Mouse (Mus musculus): Measurements from ENCODE around the gene Rab7.
"Not testable (repeated sequence)": the region's sequence is repeated elsewhere in the genome, so short reads cannot be mapped to it uniquely, and the experiment has no call there.

The Rab7 gene

DNA sequence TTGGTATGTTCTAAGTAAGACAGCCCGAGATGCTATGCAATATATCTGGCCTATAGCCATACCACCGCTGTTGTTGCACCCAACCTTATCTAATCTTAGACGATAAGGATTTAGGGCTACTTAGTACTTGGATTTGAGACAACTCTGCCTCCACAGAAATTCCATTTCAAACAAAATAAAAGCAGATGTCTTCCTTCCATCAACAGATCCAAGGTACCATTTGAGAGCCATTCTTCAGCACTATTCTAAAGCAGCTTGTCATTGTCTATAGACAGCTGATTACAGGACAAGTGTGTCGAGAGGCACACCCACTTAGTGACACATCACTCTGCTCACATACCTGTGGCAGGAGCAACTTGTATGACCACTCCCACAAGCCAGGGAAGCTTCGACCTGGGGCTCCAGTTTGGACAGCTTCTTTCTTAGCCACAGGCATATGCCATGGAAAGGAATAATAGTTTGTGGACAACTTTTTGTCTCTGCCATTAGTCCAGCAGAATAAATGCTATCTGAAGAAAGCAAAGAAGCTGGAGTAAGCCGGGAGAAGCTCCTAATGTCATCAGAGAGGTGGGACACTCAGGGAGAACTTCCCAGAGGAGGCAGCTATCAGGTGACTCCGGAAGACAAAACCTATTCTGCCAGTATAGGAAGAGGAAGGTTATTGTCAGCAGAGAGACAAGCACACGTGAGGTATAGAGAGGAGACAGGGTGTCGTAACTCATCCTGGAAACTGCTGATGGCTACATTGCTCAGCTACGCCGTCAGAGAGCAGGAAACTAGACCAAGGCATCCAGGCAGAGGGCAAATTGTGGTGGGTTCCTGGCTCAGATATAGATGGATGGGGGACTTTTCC is 8.4 kb upstream of the Rab7 start:
- DNase-seq, result no peak

GRCm38 (mm10) chr6:88051206-88051605 is 6.1 kb upstream of the Rab7 start:
- no peak for DNase-seq

- no peak for DNase-seq
These were observed 3.9 kb upstream of the Rab7 start for GRCm38 (mm10) chr6:88049008-88049407.

DNA sequence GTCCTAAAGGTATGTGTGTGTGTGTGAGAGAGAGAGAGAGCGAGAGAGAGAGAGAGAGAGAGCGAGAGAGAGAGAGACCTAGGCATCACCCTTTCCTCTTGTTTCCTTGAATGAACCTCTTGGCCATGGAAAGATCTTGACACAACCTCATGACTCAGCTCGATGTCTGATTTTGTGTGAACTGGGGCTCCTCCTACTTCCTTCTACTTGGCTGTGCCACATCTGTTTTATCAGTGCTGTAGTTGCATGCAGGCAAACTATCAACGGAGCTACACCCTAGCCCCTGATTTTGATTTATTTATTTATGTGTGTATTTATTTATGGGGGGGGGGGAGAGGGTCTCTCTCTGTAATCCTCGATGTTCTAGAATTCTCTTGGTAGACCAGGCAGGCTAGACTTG is 2.8 kb upstream of the Rab7 start:
- DNase-seq, result no peak

DNA sequence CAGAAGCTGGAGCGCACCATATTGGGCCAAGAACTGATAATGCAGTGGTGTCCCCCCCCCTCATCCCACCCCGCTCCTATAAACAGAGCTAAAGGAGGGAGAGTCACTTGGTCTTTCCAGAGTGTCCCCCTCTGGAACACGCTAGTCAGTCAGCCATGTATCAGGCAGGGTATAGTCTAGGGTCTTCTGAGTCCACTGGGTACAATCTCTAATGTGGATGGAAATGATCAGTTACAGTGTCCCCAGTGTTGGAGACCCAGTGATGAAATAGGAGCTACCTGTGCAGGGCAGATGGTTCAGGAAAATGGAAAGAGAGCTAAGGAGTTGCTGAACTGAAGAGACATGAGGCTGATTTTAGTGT is 316 bp upstream of the Rab7 start:
- no peak for DNase-seq

DNA sequence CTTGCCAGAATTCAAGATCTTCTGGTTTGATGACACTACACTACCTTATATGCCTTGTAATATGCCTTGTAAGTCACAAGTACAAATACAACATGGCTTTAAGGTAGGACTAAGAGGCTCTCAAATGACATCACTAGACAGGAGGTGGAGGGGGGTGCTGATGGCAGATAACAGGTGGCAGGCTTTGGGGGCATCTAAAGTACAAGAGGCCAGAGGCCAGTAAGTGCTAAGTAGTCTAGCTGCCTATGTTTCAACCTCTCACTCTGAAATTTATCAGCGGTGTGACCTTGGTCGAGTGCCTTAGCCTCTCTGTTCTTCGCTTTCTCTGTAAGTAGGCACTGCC is 865 bp downstream of the Rab7 start:
- DNase-seq, result no peak

DNA sequence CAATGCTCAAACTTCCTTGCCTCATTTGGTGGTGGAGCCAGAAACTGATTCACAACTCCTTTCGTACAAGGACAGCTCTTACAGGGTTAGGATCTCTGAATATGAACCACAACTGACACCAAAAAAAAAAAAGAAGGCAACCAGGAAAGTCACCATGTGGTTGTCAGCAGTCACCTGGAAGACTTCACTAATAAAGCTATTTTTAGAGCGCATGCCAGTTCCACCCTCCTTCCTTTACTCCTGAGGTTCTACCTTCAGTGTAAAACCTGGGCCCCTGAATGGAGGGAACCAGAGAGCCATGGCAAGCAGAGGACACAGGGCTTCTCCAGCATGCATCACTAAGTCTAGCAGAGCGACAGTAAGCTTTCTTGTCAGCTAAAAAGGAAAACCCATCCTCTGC is 2.7 kb downstream of the Rab7 start:
- no peak for DNase-seq

DNA sequence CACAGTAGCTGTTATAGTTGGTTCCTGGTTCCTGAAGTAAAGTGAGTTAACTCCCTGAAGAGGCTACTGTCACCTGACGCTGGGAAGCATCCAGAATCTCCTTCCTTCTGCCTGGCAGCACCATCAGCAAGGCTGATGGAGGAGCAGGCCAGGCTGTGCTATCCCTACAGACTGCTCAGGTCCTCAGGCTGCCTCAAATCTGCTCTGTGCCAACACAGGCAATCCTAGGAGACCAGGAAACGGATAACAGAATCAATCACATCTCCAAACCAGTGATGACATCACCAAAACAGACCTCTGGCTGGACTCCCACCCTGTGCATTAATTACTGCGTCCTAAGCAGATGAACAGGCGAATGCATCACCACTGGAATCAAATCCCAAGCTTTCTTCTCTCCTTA is 3.8 kb downstream of the Rab7 start:
- no peak for DNase-seq

GRCm38 (mm10) chr6:88039426-88039825 is 5.6 kb downstream of the Rab7 start:
- DNase-seq, result no peak

DNA sequence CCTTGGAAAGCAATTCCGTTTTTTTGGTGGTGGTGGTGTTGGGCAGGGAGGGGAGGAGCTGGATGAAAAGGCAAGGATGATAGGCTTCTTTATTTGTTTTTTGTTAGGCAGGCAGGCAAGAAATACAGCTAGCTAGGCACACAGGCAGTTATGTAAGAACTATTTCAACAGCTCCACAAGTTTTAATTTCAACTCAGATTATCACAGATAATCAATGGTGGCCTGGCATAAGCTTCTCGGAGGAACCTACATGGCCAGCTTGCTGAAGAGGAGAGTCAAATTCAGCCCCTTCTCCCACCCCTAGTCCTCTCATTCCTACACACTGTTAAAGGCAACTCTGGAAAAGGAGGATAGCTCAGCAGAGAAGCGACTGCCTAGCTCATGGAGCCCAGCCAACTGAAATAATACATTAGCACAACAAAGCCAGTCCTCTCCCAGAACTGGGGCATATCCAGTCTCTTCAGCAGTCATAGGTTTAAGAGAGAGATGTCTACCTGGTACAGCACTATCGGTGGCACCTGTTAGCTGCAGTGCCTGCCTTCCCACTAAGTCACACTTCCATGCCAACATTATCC is 7.5 kb downstream of the Rab7 start:
- DNase-seq, result peak; percentile 35

GRCm38 (mm10) chr6:88033504-88033903 is 11.6 kb downstream of the Rab7 start:
- DNase-seq, result no peak

DNA sequence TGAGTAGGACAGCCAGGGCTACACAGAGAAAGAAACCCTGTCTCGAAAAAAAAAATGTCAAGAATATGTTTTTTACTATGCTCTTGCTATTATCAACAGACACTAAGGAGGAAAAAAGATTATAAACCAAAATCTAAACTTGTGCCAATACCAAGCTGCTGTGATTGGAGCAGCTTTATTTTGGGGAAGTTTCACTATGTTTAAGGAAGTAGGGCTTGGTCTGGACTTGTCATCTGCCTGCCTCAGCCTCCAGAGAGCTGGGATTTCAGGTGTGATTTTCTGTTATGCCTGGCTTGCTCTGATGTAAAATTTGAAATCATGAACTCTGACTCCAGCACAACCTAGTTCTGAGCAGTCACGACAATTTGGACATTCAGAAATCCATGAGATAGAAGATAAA is 14.6 kb downstream of the Rab7 start:
- DNase-seq, result no peak

- DNase-seq, result no peak
These were observed 17.7 kb downstream of the Rab7 start for GRCm38 (mm10) chr6:88027390-88027789.

- no peak for DNase-seq
These were observed 21.7 kb downstream of the Rab7 start for GRCm38 (mm10) chr6:88023316-88023890.

DNA sequence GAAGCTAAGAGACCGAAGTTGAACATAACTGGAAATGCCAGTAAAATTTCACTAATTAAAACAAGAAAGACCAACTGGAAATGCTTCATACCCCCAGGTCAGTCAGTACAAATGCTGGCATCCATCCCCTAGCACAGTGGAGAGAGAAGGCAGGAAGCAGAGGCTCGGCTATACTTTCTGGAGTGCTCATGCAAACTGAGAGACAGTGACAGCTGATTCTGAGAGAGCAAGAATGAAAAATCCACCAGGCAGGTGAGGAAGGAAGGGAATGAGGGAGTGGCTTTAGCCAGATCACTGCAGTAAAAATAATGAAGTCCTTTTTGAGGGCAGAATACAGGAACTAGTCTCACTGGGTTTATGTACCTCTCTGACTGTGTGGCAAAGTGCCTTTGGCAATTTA is 25.9 kb downstream of the Rab7 start:
- no peak for DNase-seq

DNA sequence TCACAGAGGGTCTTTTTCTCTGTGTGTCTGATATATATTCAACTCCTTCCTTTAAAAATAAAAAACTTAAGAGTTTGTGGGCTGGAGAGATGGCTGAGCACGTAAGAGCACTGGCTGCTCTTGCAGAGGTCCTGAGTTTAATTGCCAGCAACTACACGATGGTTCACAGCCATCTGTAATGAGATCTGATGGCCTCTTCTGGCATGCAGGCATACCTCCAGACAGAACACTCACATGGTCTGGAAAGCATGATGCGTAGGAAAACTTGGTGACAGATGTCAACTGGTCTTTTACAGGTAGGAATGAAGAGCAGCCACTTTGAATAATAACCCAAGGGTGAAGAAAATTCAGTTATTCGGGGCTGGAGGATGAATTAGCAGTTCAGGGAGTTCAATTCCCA is 27.2 kb downstream of the Rab7 start:
- DNase-seq, result no peak

DNA sequence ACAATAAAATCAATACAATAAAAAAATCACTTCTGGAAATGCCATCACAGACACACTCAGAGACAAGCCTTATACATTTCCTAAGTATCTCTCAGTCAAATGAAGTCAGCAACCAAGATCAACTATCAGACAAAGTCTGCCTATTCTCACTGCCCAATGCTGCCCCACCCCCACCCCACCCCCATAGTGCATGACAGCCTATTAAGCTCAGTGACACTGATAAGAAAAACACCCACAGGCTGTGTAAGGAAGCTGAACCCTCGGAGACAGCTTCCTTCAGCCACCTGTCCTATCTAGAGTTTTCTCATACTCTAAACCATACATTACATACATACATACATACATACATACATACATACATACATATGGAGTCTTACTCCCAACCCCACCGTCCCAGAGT is 29.3 kb downstream of the Rab7 start:
- DNase-seq, result no peak

DNA sequence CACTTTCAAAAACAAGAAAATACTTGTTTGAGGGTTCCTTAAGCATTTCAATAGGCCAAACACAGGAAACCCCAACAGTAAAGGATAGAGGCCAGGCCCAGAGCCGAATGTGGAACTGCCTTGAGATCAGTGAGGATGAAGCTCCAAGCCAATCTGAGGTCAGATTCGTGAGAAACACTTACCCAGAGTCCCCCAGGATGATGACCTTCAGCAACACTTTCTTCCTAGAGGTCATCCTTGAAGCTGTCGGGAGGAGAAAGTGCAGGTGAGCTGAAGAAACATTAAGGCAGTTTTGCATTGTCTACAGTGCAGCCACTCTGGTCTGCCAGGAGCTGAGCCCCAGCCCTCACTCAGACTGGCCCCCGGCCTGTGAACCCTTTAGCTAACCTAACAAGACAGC is 31.6 kb downstream of the Rab7 start:
- no peak for DNase-seq

DNA sequence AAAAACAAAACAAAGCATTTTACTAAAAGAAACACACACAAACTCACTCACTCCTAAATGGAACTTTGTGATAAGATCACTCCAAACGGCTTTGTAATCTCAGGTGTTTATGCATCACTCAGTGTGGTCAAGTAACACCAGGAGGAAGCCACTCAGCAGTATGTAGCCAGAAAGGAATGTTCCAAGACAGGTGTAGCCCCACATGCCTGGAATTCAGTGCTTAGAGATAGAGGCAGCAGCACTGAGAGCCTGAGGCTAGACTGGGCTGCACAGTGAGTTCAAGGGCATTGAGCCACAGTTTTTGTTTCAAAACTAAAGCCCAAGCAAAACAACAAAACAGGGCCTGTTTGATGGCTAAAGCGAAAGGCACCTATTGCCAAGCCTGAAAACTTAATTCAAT is 32.5 kb downstream of the Rab7 start:
- no peak for DNase-seq

GRCm38 (mm10) chr6:88011106-88011505 is 34.0 kb downstream of the Rab7 start:
- peak; percentile 38 for DNase-seq

GRCm38 (mm10) chr6:88009209-88009608 is 35.9 kb downstream of the Rab7 start:
- DNase-seq, result no peak

DNA sequence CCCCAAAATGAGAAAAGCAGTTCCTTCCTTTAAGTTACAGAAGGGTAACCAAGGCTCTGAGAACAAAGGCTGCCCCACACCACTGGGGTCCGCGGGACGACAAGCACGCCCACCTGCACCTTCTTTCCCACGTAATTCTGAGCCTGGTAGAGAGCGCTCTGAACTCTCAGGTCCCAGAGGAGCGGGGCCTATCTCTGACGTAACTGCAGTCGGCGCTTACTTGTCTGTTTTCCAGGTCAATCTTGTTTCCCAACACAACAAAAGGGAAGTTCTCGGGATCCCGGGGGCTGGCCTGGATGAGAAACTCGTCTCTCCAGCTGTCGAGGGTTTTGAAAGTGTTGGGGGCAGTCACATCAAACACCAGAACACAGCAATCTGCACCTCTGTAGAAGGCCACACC is 40.3 kb downstream of the Rab7 start:
- DNase-seq, result not testable (repeated sequence)

DNA sequence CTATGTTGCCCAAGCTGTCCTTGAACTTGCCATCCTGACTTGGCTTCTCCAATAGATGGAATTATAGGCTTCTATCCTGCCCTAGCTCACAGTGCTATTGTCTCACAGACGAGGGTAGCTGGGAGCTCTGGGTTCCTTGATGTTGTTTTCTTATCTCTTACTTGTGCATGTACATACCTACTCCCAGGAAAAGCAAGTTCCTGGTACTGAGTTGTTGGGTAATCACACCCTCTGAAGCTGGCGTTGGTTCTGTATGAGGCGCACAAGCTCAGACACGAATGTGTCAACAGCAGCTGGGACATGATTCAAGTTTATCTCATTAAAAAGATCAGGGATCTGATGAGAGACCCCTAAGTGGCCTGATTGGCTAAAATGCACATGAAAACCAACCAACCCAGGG is 41.6 kb downstream of the Rab7 start:
- no peak for DNase-seq

DNA sequence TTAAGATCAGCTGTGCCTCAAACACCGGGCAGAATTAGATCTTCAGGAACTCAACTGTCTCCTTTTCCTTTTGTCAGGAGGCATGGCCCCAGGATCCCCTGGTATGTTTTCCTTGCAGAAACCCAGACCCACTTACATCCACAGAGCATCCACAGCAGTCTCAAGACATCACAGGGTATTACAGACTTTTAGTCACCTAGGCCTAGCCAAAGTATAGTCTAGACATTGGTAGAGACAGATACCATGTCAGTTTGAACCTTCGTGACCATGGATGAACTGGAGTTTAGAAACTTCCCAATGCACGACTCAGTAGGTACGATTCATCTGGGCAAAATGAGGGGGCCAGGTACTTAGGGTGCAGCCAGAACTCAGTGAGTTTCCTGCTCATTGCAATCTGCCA is 46.7 kb downstream of the Rab7 start:
- no peak for DNase-seq

All from kidney, adult 18-20 months (tissue).